Mouse (Mus musculus) stomach, embryonic 15.5 days (tissue): ENCODE measurements around the gene Nat9. TPM values are rescaled to one million over a fixed set of nuclear protein-coding genes. Genes with fewer than 3 reads are reported as not detected.

ENCODE experiments used
- ATAC-seq: fragments of 200-750 bp; cut with Nextera tagmentation; 2 replicates; pipeline ENCODE4 v1.8.0; 2017; ENCODE audit warnings: low read depth, moderate number of reproducible peaks, moderate TSS enrichment; ENCODE audit not compliant: insufficient read depth, low FRiP score
- H3K27ac ChIP-seq: fragments of 300-500 bp; sonication (generic); 2 replicates; pipeline ENCODE4 v1.5.1; 2015; ENCODE audit warnings: mild to moderate bottlenecking, inconsistent platforms
- H3K27me3 ChIP-seq: fragments of 300-500 bp; sonication (generic); replicated peaks from 2 replicates; pipeline ENCODE4 v1.6.1; 2015; ENCODE audit warnings: inconsistent platforms
- H3K36me3 ChIP-seq: fragments of 300-500 bp; sonication (generic); 2 replicates; pipeline ENCODE4 v1.6.1; 2015; ENCODE audit warnings: inconsistent platforms
- H3K4me1 ChIP-seq: fragments of 300-500 bp; sonication (generic); 2 replicates; pipeline ENCODE4 v1.6.1; 2015; ENCODE audit warnings: inconsistent platforms
- H3K4me2 ChIP-seq: fragments of 300-500 bp; sonication (generic); 2 replicates; pipeline ENCODE4 v1.6.1; 2015; ENCODE audit warnings: mild to moderate bottlenecking, inconsistent platforms
- H3K4me3 ChIP-seq: fragments of 300-500 bp; sonication (generic); replicated peaks from 2 replicates; pipeline ENCODE4 v1.5.1; 2015; ENCODE audit warnings: inconsistent platforms
- H3K9ac ChIP-seq: fragments of 300-500 bp; sonication (generic); 2 replicates; pipeline ENCODE4 v1.6.1; 2015; ENCODE audit warnings: inconsistent platforms
- H3K9me3 ChIP-seq: fragments of 300-500 bp; sonication (generic); 2 replicates; pipeline ENCODE4 v1.6.1; 2016; ENCODE audit warnings: inconsistent platforms
- WGBS: fragments of 180-500 bp; shearing (Covaris S2); methylation state at CpG from one replicate; pipeline ENCODE4 v1.1.7; 2015; 5-methylcytosine and 5-hydroxymethylcytosine counted together
- polyA plus RNA-seq: library from polyadenylated mRNA; unstranded; fragments of >200 nt; fragmentation: Nextera tagmentation; extraction: Ambion mirVana; gene quantifications from 2 replicates; pipeline ENCODE4 v1.2.1, GENCODE M21; 2015

Gene Nat9
- polyA plus RNA-seq, 1 experiment from 2014 or later, result 23.2 TPM

DNA sequence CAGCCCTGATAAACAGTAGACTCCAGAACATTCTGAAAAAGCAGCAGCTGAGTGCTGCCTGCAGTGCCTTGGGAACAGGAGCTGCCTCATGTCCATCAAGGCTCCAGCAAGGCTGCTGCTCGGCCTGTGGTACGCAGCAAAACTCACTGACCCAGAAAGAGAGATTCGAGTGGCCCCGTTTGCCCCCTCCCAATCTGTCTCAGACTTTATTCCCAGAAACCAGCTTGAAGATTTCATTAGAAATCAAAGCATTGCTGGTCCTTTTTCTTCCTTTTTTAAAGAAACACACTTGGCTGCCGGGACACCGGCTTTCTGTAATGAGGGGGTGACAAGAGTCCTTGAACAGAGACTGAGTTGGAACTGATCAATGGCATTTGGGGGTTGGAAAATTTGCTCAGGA lies 37.6 kb upstream of the Nat9 start:
- ATAC-seq, result no peak
- no peak overlapping the region for H3K4me3 ChIP-seq
- no peak overlapping the region for H3K27ac ChIP-seq
- no peaks in the 10 kb centered on the region for H3K36me3 ChIP-seq
- peaks cover 15% of the 10 kb centered on the region for H3K27me3 ChIP-seq
- no peaks in the 10 kb centered on the region for H3K9me3 ChIP-seq
- no peak overlapping the region for H3K4me2 ChIP-seq
- no peak overlapping the region for H3K9ac ChIP-seq
- H3K4me1 ChIP-seq, result peaks cover 12% of the 10 kb centered on the region
- WGBS, result 78% methylated on average over 6 of the region's 6 CpGs

- Histone ChIP-seq H3K9ac (no peak overlapping the region), H3K4me1 (peaks cover 12% of the 10 kb centered on the region), H3K4me3 (no peak overlapping the region), H3K9me3 (no peaks in the 10 kb centered on the region), H3K27ac (no peak overlapping the region), H3K27me3 (peaks cover 15% of the 10 kb centered on the region), H3K4me2 (no peak overlapping the region), H3K36me3 (no peaks in the 10 kb centered on the region)
- no peak for ATAC-seq
- 47% methylated on average over 8 of the region's 8 CpGs for WGBS
Measured at GRCm38 (mm10) chr11:115224889-115225288, 37.2 kb upstream of the Nat9 start.

- H3K27ac ChIP-seq, result no peak overlapping the region
- no peaks in the 10 kb centered on the region for H3K9me3 ChIP-seq
- no peak overlapping the region for H3K4me2 ChIP-seq
- no peak overlapping the region for H3K4me3 ChIP-seq
- WGBS, result 59% methylated on average over 6 of the region's 6 CpGs
- no peak overlapping the region for H3K9ac ChIP-seq
- H3K4me1 ChIP-seq, result peaks cover 16% of the 10 kb centered on the region
- ATAC-seq, result no peak
- H3K27me3 ChIP-seq, result peaks cover 6% of the 10 kb centered on the region
- H3K36me3 ChIP-seq, result no peaks in the 10 kb centered on the region
Measured at GRCm38 (mm10) chr11:115223877-115224276, 36.2 kb upstream of the Nat9 start.

DNA sequence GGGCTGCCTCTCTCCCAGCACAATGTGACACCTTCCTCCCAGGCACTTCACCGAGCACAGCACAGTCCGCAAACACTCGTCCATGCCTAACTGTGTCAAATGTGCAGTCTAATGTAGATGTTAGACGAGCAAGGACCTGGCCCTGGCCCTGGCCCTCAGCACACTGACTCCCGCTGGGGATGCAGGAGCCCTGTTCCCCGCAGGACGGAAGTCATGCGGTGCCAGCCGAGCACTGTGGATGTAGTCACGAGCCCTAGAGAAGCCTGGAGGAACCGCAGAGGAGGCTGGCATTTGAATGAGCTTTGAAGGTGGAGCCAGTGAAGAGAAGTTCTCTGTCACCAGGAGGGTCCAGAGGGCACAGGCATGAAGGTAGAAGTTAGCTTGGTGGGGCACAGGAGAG lies 35.8 kb upstream of the Nat9 start:
- Histone ChIP-seq H3K4me3 (no peak overlapping the region), H3K4me2 (no peak overlapping the region), H3K9me3 (no peaks in the 10 kb centered on the region), H3K4me1 (peaks cover 18% of the 10 kb centered on the region), H3K36me3 (no peaks in the 10 kb centered on the region), H3K27me3 (peaks cover 6% of the 10 kb centered on the region; the same call in 1 of the 2 replicates), H3K9ac (no peak overlapping the region), H3K27ac (no peak overlapping the region)
- WGBS, result 72% methylated on average over 11 of the region's 11 CpGs
- ATAC-seq, result no peak

DNA sequence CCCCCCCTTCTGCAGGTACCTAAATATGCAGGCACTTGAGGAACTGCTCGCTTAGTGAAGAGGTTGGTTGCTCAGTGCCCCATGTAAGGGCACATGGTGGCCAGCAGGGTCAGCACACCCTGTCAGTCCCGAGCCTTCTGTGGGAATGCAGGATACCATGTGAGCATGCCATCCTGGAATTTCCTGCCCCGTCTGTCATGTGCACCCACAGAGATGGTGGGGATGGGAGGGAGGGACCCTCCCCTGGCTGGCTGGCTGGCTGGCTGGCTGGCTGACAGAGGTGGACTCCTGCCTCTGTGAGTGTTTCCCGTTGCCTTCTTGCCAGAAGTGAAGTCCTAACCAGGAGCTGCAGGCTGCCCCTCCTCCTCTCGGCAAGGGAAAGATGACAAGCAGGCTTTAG lies 34.9 kb upstream of the Nat9 start:
- H3K9ac ChIP-seq, result no peak overlapping the region
- no peak overlapping the region for H3K4me2 ChIP-seq
- H3K4me3 ChIP-seq, result no peak overlapping the region
- peaks cover 6% of the 10 kb centered on the region; the same call in 1 of the 2 replicates for H3K27me3 ChIP-seq
- H3K9me3 ChIP-seq, result no peaks in the 10 kb centered on the region
- no peak overlapping the region for H3K27ac ChIP-seq
- ATAC-seq, result no peak
- H3K4me1 ChIP-seq, result peaks cover 18% of the 10 kb centered on the region
- H3K36me3 ChIP-seq, result no peaks in the 10 kb centered on the region
- 30% methylated on average over 5 of the region's 5 CpGs for WGBS

GRCm38 (mm10) chr11:115222077-115222476 lies 34.4 kb upstream of the Nat9 start:
- no peak overlapping the region for H3K4me3 ChIP-seq
- H3K27ac ChIP-seq, result no peak overlapping the region
- no peak for ATAC-seq
- H3K27me3 ChIP-seq, result peaks cover 9% of the 10 kb centered on the region; the same call in 1 of the 2 replicates
- H3K9ac ChIP-seq, result no peak overlapping the region
- WGBS, result 32% methylated on average over 12 of the region's 12 CpGs
- H3K36me3 ChIP-seq, result no peaks in the 10 kb centered on the region
- H3K9me3 ChIP-seq, result no peaks in the 10 kb centered on the region
- H3K4me2 ChIP-seq, result no peak overlapping the region
- peaks cover 18% of the 10 kb centered on the region for H3K4me1 ChIP-seq

- Histone ChIP-seq H3K27ac (no peak overlapping the region), H3K4me2 (no peak overlapping the region), H3K27me3 (peaks cover 3% of the 10 kb centered on the region; the same call in 1 of the 2 replicates), H3K9me3 (no peaks in the 10 kb centered on the region), H3K4me1 (peaks cover 18% of the 10 kb centered on the region), H3K4me3 (no peak overlapping the region), H3K9ac (no peak overlapping the region), H3K36me3 (no peaks in the 10 kb centered on the region)
- 84% methylated on average over 10 of the region's 10 CpGs for WGBS
- no peak for ATAC-seq
Measured at GRCm38 (mm10) chr11:115219685-115220084, 32.0 kb upstream of the Nat9 start.

DNA sequence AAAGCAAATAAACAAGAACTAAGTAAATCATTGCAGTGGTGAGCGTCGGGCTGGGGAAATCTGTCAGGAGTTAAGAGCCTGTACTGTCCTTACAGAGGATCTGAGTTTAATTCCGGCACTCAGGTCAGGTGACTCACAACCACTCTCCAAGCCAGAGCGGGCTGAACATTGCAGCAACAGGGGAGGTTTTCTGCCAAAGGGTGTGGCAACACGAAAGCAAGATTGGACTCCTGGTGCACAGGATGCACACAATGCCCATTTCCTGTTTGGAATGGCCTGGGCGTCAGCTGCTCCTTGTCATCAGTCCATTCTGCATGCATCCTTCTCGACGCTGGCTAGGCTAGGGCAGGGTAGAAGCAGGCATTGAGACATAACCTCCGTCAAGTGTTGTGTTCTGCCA lies 31.6 kb upstream of the Nat9 start:
- H3K4me2 ChIP-seq, result no peak overlapping the region
- 35% methylated on average over 9 of the region's 9 CpGs for WGBS
- H3K4me3 ChIP-seq, result no peak overlapping the region
- H3K27ac ChIP-seq, result no peak overlapping the region
- no peak for ATAC-seq
- H3K9ac ChIP-seq, result no peak overlapping the region
- no peaks in the 10 kb centered on the region for H3K9me3 ChIP-seq
- peaks cover 18% of the 10 kb centered on the region for H3K4me1 ChIP-seq
- 0 out of 2 replicates have a peak, but pooled peaks cover 3% of the 10 kb centered on the region for H3K27me3 ChIP-seq
- H3K36me3 ChIP-seq, result no peaks in the 10 kb centered on the region

- Histone ChIP-seq H3K27ac (no peak overlapping the region), H3K36me3 (no peaks in the 10 kb centered on the region), H3K4me3 (no peak overlapping the region), H3K4me1 (peaks cover 17% of the 10 kb centered on the region), H3K9ac (no peak overlapping the region), H3K27me3 (0 out of 2 replicates have a peak, but pooled peaks cover 3% of the 10 kb centered on the region), H3K4me2 (no peak overlapping the region), H3K9me3 (no peaks in the 10 kb centered on the region)
- no peak for ATAC-seq
- 48% methylated on average over 18 of the region's 18 CpGs for WGBS
Measured at GRCm38 (mm10) chr11:115217439-115218410, 30.1 kb upstream of the Nat9 start.

- Histone ChIP-seq H3K4me3 (no peak overlapping the region), H3K9ac (no peak overlapping the region), H3K4me1 (0 out of 2 replicates have a peak, but pooled peaks cover 11% of the 10 kb centered on the region), H3K27me3 (0 out of 2 replicates have a peak, but pooled peaks cover 3% of the 10 kb centered on the region), H3K9me3 (no peaks in the 10 kb centered on the region), H3K36me3 (no peaks in the 10 kb centered on the region), H3K27ac (no peak overlapping the region), H3K4me2 (no peak overlapping the region)
- 37% methylated on average over 5 of the region's 5 CpGs for WGBS
- ATAC-seq, result 0 out of 2 replicates have a peak, but pooled peaks have one; percentile 37
Measured at GRCm38 (mm10) chr11:115215123-115215522, 27.5 kb upstream of the Nat9 start.

DNA sequence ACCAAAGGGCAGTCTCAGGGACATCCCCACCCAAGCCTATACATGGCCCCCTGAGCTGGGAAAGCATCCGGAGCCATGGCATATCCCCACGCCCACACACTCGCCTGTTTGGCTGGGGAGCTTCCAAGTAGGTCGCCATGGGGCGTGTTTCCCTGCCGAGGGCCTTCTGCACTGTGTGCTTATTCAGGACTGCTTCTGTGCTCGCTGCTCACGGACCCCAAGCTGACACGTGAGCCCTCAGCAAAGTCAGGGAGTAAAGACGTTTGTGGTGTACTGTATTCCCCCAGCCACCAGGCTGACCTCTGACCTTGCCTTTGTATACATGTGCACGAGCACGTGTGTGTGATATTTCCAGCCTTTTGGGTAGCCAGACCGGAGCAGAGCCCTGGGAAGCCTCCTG lies 24.5 kb upstream of the Nat9 start:
- Histone ChIP-seq H3K27ac (no peak overlapping the region), H3K27me3 (no peaks in the 10 kb centered on the region), H3K4me2 (no peak overlapping the region), H3K9ac (no peak overlapping the region), H3K9me3 (no peaks in the 10 kb centered on the region), H3K4me1 (0 out of 2 replicates have a peak, but pooled peaks cover 5% of the 10 kb centered on the region), H3K36me3 (no peaks in the 10 kb centered on the region), H3K4me3 (no peak overlapping the region)
- WGBS, result 45% methylated on average over 13 of the region's 13 CpGs
- no peak for ATAC-seq

GRCm38 (mm10) chr11:115209958-115210357 lies 22.3 kb upstream of the Nat9 start:
- Histone ChIP-seq H3K4me1 (0 out of 2 replicates have a peak, but pooled peaks cover 5% of the 10 kb centered on the region), H3K4me3 (no peak overlapping the region), H3K36me3 (no peaks in the 10 kb centered on the region), H3K27me3 (no peaks in the 10 kb centered on the region; the same call in 1 of the 2 replicates), H3K9me3 (no peaks in the 10 kb centered on the region), H3K4me2 (no peak overlapping the region), H3K27ac (no peak overlapping the region), H3K9ac (no peak overlapping the region)
- WGBS, result 74% methylated on average over 7 of the region's 7 CpGs
- no peak for ATAC-seq
